Mouse (Mus musculus) heart, embryonic 15.5 days (tissue): Measurements from ENCODE around the gene Gna13. TPM values are rescaled to one million over a fixed set of nuclear protein-coding genes. Genes with fewer than 3 reads are reported as not detected.

ENCODE experiments used
- ATAC-seq: fragments of 200-750 bp; cut with Nextera tagmentation; replicated peaks from 2 replicates; pipeline ENCODE4 v1.8.0; 2017; ENCODE audit warnings: low read depth, moderate TSS enrichment; ENCODE audit not compliant: insufficient number of reproducible peaks, insufficient read depth, low FRiP score
- H3K27ac ChIP-seq: fragments of 300-500 bp; sonication (generic); 2 replicates; pipeline ENCODE4 v1.5.1; 2015; ENCODE audit warnings: mild to moderate bottlenecking, inconsistent platforms
- H3K27me3 ChIP-seq: fragments of 300-500 bp; sonication (generic); 2 replicates; pipeline ENCODE4 v1.6.1; 2015; ENCODE audit warnings: inconsistent platforms
- H3K36me3 ChIP-seq: fragments of 300-500 bp; sonication (generic); 2 replicates; pipeline ENCODE4 v1.6.1; 2015; ENCODE audit warnings: mild to moderate bottlenecking, inconsistent platforms
- H3K4me1 ChIP-seq: fragments of 300-500 bp; sonication (generic); replicated peaks from 2 replicates; pipeline ENCODE4 v1.6.1; 2015; ENCODE audit warnings: inconsistent platforms
- H3K4me2 ChIP-seq: fragments of 300-500 bp; sonication (generic); 2 replicates; pipeline ENCODE4 v1.6.1; 2015; ENCODE audit warnings: inconsistent platforms, mild to moderate bottlenecking, moderate library complexity
- H3K4me3 ChIP-seq: fragments of 300-500 bp; sonication (generic); 2 replicates; pipeline ENCODE4 v1.5.1; 2015; ENCODE audit warnings: mild to moderate bottlenecking, inconsistent platforms
- H3K9ac ChIP-seq: fragments of 300-500 bp; sonication (generic); 2 replicates; pipeline ENCODE4 v1.6.1; 2015; ENCODE audit warnings: mild to moderate bottlenecking, inconsistent platforms
- H3K9me3 ChIP-seq: fragments of 300-500 bp; sonication (generic); replicated peaks from 2 replicates; pipeline ENCODE4 v1.6.1; 2016; ENCODE audit warnings: inconsistent platforms
- WGBS: fragments of 180-500 bp; shearing (Covaris S2); methylation state at CpG from one replicate; pipeline ENCODE4 v1.1.7; 2015; ENCODE audit warnings: mixed read lengths; 5-methylcytosine and 5-hydroxymethylcytosine counted together
- polyA plus RNA-seq: library from polyadenylated mRNA; unstranded; fragments of >200 nt; fragmentation: Nextera tagmentation; extraction: Ambion mirVana; gene quantifications from 2 replicates; pipeline ENCODE4 v1.2.1, GENCODE M21; 2015

Gna13 gene
- polyA plus RNA-seq, 1 experiment from 2014 or later: 19.9 TPM

DNA sequence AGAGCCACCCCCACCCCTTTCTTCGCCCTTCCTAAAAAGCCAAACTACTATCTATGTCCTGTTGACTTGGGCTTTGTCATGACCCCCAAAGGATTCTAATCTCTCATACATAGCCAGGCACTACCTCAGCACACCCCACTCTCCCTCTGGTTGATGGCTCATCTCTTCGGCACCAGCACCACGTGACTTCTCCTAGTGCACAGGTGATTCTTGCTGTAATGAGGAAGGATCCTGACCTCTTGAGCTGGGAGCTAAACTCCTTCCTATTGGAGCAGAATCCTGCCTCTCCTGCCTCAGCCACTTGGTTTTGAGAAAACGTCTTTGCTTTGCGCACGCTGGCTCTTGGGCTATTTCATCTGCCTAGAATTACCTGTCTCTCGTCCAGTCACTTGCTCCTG lies 12.3 kb upstream of the Gna13 start:
- peaks cover 38% of the 10 kb centered on the region for H3K4me1 ChIP-seq
- H3K27me3 ChIP-seq: no peaks in the 10 kb centered on the region
- H3K9ac ChIP-seq: no peak overlapping the region
- 86% methylated on average over 7 of the region's 7 CpGs for WGBS
- H3K27ac ChIP-seq: no peak overlapping the region
- no peak overlapping the region for H3K4me3 ChIP-seq
- no peak overlapping the region for H3K4me2 ChIP-seq
- H3K36me3 ChIP-seq: no peaks in the 10 kb centered on the region
- ATAC-seq: no peak
- H3K9me3 ChIP-seq: no peaks in the 10 kb centered on the region

- Histone ChIP-seq H3K36me3 (no peaks in the 10 kb centered on the region), H3K9ac (no peak overlapping the region), H3K4me3 (no peak overlapping the region), H3K4me2 (no peak overlapping the region), H3K27me3 (no peaks in the 10 kb centered on the region), H3K27ac (no peak overlapping the region), H3K4me1 (peaks cover 33% of the 10 kb centered on the region), H3K9me3 (no peaks in the 10 kb centered on the region)
- 83% methylated on average over 4 of the region's 4 CpGs for WGBS
- no peak for ATAC-seq
Observed at GRCm38 (mm10) chr11:109351489-109351888, 11.1 kb upstream of the Gna13 start.

DNA sequence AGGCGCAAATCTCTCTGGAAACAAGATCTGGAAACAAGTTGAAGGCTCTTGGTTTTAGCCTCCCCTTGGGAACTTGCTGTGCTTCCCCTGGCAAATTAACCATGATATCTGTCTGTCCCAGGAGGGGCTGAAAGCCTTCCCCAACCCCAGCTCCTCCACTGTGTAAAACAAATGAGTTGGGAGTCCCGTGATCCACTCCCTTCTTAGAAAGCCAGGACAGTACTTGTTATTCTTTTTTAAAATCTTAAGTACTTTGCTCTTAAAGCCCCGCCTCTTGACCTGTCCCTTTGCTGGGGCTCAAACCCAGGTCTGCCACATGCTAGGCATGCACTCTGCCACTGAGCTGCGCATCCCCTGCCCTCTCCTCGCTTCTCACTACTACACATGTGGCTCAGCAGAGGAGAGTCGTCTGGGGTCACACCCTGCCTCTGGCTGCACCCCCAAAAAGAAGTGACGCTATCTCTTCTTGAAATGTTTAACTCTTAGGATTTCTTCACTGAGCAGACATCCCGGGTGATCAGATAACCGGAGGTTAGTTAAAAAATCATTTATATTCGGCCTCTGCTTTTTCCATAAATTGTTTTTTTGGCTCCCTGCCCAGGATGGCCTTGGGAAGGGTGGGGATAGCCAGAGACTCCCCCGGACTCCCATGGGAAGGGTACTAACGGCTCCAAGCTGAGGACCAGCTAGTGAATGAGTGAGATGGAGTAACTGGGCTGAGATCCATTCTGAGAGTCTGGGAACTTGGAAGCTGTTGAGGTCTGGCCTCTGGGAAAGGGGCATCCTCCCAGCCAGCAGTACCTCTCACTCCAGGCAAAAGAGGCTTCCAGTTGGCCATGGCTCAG lies 9.0 kb upstream of the Gna13 start:
- H3K4me3 ChIP-seq: no peak overlapping the region
- peaks cover 22% of the 10 kb centered on the region for H3K4me1 ChIP-seq
- no peak overlapping the region for H3K27ac ChIP-seq
- 42% methylated on average over 12 of the region's 12 CpGs for WGBS
- peak; percentile 38; the same call in 1 of the 2 replicates for ATAC-seq
- H3K9me3 ChIP-seq: no peaks in the 10 kb centered on the region
- no peak overlapping the region for H3K9ac ChIP-seq
- no peaks in the 10 kb centered on the region for H3K27me3 ChIP-seq
- no peak overlapping the region for H3K4me2 ChIP-seq
- H3K36me3 ChIP-seq: no peaks in the 10 kb centered on the region

DNA sequence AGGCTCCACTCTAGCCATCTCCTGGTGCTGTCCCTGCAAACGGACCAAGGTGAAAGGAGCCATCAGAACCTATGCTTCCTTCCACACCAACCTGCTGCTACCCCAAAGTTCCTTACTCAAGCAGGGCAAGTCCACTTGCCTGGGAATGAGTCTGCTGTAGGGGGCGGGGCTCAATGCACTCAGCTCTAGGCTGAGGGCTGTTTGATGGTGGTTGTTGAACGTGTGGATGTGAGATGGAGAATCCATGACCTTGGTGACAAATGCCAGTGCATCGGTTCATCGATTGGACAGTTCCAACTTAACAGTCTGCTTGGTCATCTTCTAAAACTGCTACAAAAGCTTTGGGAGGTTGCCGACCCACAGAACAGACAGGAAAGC lies 8.4 kb upstream of the Gna13 start:
- ATAC-seq: no peak
- H3K27ac ChIP-seq: no peak overlapping the region
- 74% methylated on average over 6 of the region's 6 CpGs for WGBS

GRCm38 (mm10) chr11:109355771-109356388 lies 6.8 kb upstream of the Gna13 start:
- H3K27ac ChIP-seq: 0 out of 2 replicates have a peak overlapping the region, but pooled peaks have one; percentile 6
- no peak overlapping the region for H3K9ac ChIP-seq

More for the DNA sequence above, 8.4 kb upstream of the Gna13 start:
- H3K4me3 ChIP-seq: no peak overlapping the region
- peaks cover 26% of the 10 kb centered on the region for H3K4me1 ChIP-seq
- no peak overlapping the region for H3K9ac ChIP-seq
- H3K4me2 ChIP-seq: no peak overlapping the region
- no peaks in the 10 kb centered on the region for H3K27me3 ChIP-seq
- no peaks in the 10 kb centered on the region for H3K36me3 ChIP-seq
- H3K9me3 ChIP-seq: no peaks in the 10 kb centered on the region

GRCm38 (mm10) chr11:109357171-109357570 lies 5.5 kb upstream of the Gna13 start:
- no peak for ATAC-seq
- WGBS: 84% methylated on average over 5 of the region's 5 CpGs

More at GRCm38 (mm10) chr11:109355771-109356388, 6.8 kb upstream of the Gna13 start:
- no peak for ATAC-seq
- H3K36me3 ChIP-seq: no peaks in the 10 kb centered on the region
- no peak overlapping the region for H3K4me2 ChIP-seq
- H3K4me3 ChIP-seq: no peak overlapping the region
- H3K4me1 ChIP-seq: peaks cover 31% of the 10 kb centered on the region
- WGBS: 49% methylated on average over 16 of the region's 16 CpGs
- no peaks in the 10 kb centered on the region for H3K9me3 ChIP-seq
- no peaks in the 10 kb centered on the region for H3K27me3 ChIP-seq

GRCm38 (mm10) chr11:109358549-109358948 lies 4.1 kb upstream of the Gna13 start:
- ATAC-seq: no peak
- peak overlapping the region; percentile 77 for H3K27ac ChIP-seq
- 24% methylated on average over 3 of the region's 3 CpGs for WGBS
- no peak overlapping the region for H3K4me2 ChIP-seq
- no peak overlapping the region for H3K4me3 ChIP-seq
- peaks cover 38% of the 10 kb centered on the region for H3K4me1 ChIP-seq
- no peaks in the 10 kb centered on the region for H3K36me3 ChIP-seq
- no peaks in the 10 kb centered on the region for H3K27me3 ChIP-seq
- no peaks in the 10 kb centered on the region for H3K9me3 ChIP-seq
- H3K9ac ChIP-seq: no peak overlapping the region

More at GRCm38 (mm10) chr11:109357171-109357570, 5.5 kb upstream of the Gna13 start:
- H3K27ac ChIP-seq: peak overlapping the region; percentile 77; the same call in 1 of the 2 replicates
- H3K4me1 ChIP-seq: peaks cover 41% of the 10 kb centered on the region
- H3K36me3 ChIP-seq: no peaks in the 10 kb centered on the region
- no peak overlapping the region for H3K9ac ChIP-seq
- no peak overlapping the region for H3K4me3 ChIP-seq
- no peak overlapping the region for H3K4me2 ChIP-seq
- no peaks in the 10 kb centered on the region for H3K9me3 ChIP-seq
- H3K27me3 ChIP-seq: no peaks in the 10 kb centered on the region

GRCm38 (mm10) chr11:109359043-109359752 lies 3.4 kb upstream of the Gna13 start:
- Histone ChIP-seq H3K4me2 (no peak overlapping the region), H3K36me3 (no peaks in the 10 kb centered on the region), H3K4me1 (peaks cover 34% of the 10 kb centered on the region), H3K4me3 (no peak overlapping the region), H3K9ac (no peak overlapping the region), H3K9me3 (no peaks in the 10 kb centered on the region), H3K27ac (peak overlapping the region; percentile 77), H3K27me3 (no peaks in the 10 kb centered on the region)
- no peak for ATAC-seq
- WGBS: 58% methylated on average over 13 of the region's 13 CpGs

DNA sequence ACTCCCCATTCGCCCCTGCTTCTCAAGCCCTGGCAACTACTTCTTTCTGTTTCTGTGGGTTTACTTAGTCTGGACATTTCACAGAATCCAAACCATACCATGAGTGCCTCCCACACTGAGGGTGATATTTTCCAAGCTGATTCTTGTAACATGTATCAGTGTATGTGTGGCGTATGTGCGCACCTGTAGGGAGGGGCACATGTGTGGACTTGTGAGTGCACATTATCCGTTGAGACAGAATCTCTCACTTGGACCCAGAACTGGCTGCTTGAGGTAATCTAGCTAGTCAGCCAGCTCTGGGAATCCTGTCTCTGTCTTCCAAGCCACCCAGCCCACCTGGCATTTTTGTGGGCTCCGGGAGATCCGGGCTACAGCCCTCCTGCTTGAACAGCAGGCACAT lies 2.5 kb upstream of the Gna13 start:
- no peak overlapping the region; the same call in 1 of the 2 replicates for H3K27ac ChIP-seq
- H3K4me3 ChIP-seq: no peak overlapping the region
- 88% methylated on average over 6 of the region's 6 CpGs for WGBS
- H3K9ac ChIP-seq: no peak overlapping the region
- no peak for ATAC-seq
- H3K9me3 ChIP-seq: no peaks in the 10 kb centered on the region
- no peaks in the 10 kb centered on the region for H3K36me3 ChIP-seq
- no peaks in the 10 kb centered on the region for H3K27me3 ChIP-seq
- H3K4me1 ChIP-seq: peaks cover 43% of the 10 kb centered on the region
- H3K4me2 ChIP-seq: no peak overlapping the region

GRCm38 (mm10) chr11:109360581-109361040 lies 2.0 kb upstream of the Gna13 start:
- Histone ChIP-seq H3K27ac (peak overlapping the region; percentile 97; the same call in 1 of the 2 replicates), H3K4me2 (no peak overlapping the region), H3K9me3 (no peaks in the 10 kb centered on the region), H3K9ac (no peak overlapping the region), H3K4me3 (no peak overlapping the region), H3K4me1 (peaks cover 46% of the 10 kb centered on the region), H3K27me3 (no peaks in the 10 kb centered on the region), H3K36me3 (no peaks in the 10 kb centered on the region)
- 61% methylated on average over 12 of the region's 12 CpGs for WGBS
- no peak for ATAC-seq

- H3K9me3 ChIP-seq: no peaks in the 10 kb centered on the region
- H3K9ac ChIP-seq: no peak overlapping the region
- H3K27ac ChIP-seq: peak overlapping the region; percentile 97; the same call in 1 of the 2 replicates
- H3K4me3 ChIP-seq: peak overlapping the region; percentile 93
- no peaks in the 10 kb centered on the region for H3K27me3 ChIP-seq
- WGBS: 64% methylated on average over 7 of the region's 7 CpGs
- peaks cover 1% of the 10 kb centered on the region; the same call in 1 of the 2 replicates for H3K36me3 ChIP-seq
- no peak for ATAC-seq
- H3K4me1 ChIP-seq: peaks cover 50% of the 10 kb centered on the region
- peak overlapping the region; percentile 80 for H3K4me2 ChIP-seq
Observed at GRCm38 (mm10) chr11:109361241-109361630, 1.4 kb upstream of the Gna13 start.
